Mouse (Mus musculus): Measurements from ENCODE around the gene Cdc42ep1.

DNA sequence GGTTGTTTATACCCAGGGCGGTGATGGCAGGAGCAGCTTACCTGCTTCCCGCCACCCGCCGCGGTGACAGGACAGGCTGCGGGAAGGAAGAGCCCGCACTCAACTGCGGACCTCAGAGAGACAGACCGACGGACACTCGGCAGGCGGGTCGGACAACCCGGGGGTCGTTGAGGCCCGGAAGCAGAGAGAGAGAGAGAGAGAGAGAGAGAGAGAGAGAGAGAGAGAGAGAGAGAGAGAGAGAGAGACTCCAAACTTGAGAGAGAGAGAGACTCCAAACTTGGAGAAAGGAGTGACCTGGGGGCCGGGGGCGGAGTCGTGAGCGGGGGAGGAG, 57.0 kb downstream of the Cdc42ep1 start, which contains the start of gene Gm49510:
- no peak for TF ChIP-seq CTCF (IDR thresholded peaks at IDR 0.05)
- TF ChIP-seq POLR2A (IDR thresholded peaks at IDR 0.05; ENCODE audit: insufficient read depth, low read depth, low read length), result no peak
